ENCODE assay signal across 23 mouse cellular contexts in the genomic region with DNA sequence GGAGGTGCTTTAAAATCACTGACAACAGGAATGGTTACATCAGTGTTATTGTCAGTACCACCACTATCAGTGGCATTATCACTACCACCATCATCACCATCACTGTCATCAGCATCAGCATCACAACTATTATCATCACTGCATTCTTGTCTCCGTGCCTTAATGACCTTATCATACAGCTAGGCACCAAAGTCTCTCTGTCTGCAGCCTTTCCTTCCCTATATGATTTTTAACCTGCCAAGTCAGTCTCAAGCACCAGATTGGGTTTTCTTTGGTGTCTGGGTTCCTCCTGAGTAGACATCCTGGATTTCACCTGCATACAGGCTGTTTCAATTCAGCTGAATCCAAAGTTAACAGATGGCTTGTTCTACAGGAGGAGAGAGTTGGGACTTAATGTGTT.
DNase-seq lines count a peak whose midpoint lies in the region; ATAC-seq and TF ChIP-seq lines count a peak whose summit lies in the region.
"Had no signal": no experiment of that assay in that cellular context is flagged by ENCODE, and none has a peak within 500 bp of the region (broad histone marks: within the 10 kb centered on the region; RNA-seq: fewer than 3 reads in every experiment).

No protein-coding gene starts in this region.

- H3K36me3 ChIP-seq in thymus, adult 2 months (ENCODE audit: control insufficient read depth, insufficient read depth, low read length): no peaks in the 10 kb centered on the region
- H3K36me3 ChIP-seq in midbrain, embryonic 16.5 days (ENCODE audit: control insufficient read depth, insufficient read depth, low read length): no peaks in the 10 kb centered on the region
- H3K36me3 ChIP-seq: embryonic facial prominence, embryonic 10.5 days; heart, embryonic 10.5 days; hindbrain, embryonic 12.5 days had no signal

- no peak overlapping the region for H3K9ac ChIP-seq in midbrain, embryonic 16.5 days (ENCODE audit: low read depth, low read length)
- H3K9ac ChIP-seq: forebrain, embryonic 13.5 days; hindbrain, embryonic 12.5 days had no signal

- no peak overlapping the region for H3K27ac ChIP-seq in thymus, adult 2 months (ENCODE audit: control insufficient read depth, insufficient read depth, low read length)
- no peak overlapping the region for H3K27ac ChIP-seq in midbrain, embryonic 16.5 days (ENCODE audit: low read length)
- H3K27ac ChIP-seq: embryonic facial prominence, embryonic 10.5 days; forebrain, embryonic 13.5 days; heart, embryonic 10.5 days; hindbrain, embryonic 12.5 days had no signal

- TF ChIP-seq CTCF in thymus, adult 2 months (IDR thresholded peaks at IDR 0.05; ENCODE audit: borderline replicate concordance, control insufficient read depth, extremely low read depth, insufficient read depth, low read length, poor library complexity): no peak

- H3K4me2 ChIP-seq in midbrain, embryonic 16.5 days (ENCODE audit: low read length): no peak overlapping the region
- H3K4me2 ChIP-seq: forebrain, embryonic 13.5 days; hindbrain, embryonic 12.5 days had no signal

- no peak for TF ChIP-seq POLR2A in thymus, adult 2 months (IDR thresholded peaks at IDR 0.05; ENCODE audit: control insufficient read depth, extremely low read depth, insufficient read depth, low read length, poor library complexity)

- no peak overlapping the region for H3K4me3 ChIP-seq in thymus, adult 2 months (ENCODE audit: control insufficient read depth, insufficient read depth, low read length)
- no peak overlapping the region for H3K4me3 ChIP-seq in midbrain, embryonic 16.5 days (ENCODE audit: low read depth, low read length)
- H3K4me3 ChIP-seq: embryonic facial prominence, embryonic 10.5 days; forebrain, embryonic 13.5 days; heart, embryonic 10.5 days; hindbrain, embryonic 12.5 days had no signal

- ATAC-seq in frontal cortex, adult (ENCODE audit: low TSS enrichment): peak; percentile 83
- ATAC-seq in midbrain, embryonic 16.5 days: no peak
- ATAC-seq: activated CD4-positive, CD25-positive, alpha-beta regulatory T cell, adult 4 months; forebrain, embryonic 13.5 days; hindbrain, embryonic 16.5 days; inflammation-experienced regulatory T-cells, adult 6 months; Patski had no signal

- no peaks in the 10 kb centered on the region for H3K9me3 ChIP-seq in midbrain, embryonic 16.5 days (replicated peaks; ENCODE audit: control insufficient read depth, low read length, poor library complexity, severe bottlenecking)
- H3K9me3 ChIP-seq: embryonic facial prominence, embryonic 10.5 days; forebrain, embryonic 13.5 days; heart, embryonic 10.5 days; hindbrain, embryonic 12.5 days had no signal

- H3K4me1 ChIP-seq in thymus, adult 2 months (replicated peaks; ENCODE audit: control insufficient read depth, insufficient read depth, low read length): no peaks in the 10 kb centered on the region
- no peaks in the 10 kb centered on the region for H3K4me1 ChIP-seq in midbrain, embryonic 16.5 days (ENCODE audit: control insufficient read depth, insufficient read depth, low read length)
- H3K4me1 ChIP-seq: embryonic facial prominence, embryonic 10.5 days; forebrain, embryonic 13.5 days; heart, embryonic 10.5 days; hindbrain, embryonic 12.5 days had no signal

- no peak for DNase-seq in frontal cortex, postnatal 10 days (ENCODE audit: low spot score in 2 of 2)
- DNase-seq in cerebellum, adult 11 months: peak; percentile 54
- DNase-seq in cerebellum, adult 8-10 months: peak; percentile 60
- peak; percentile 35 to 71 for DNase-seq in cerebellum, postnatal 14 days
- no peak for DNase-seq in thymus, adult 2 months
- DNase-seq in ovary, postnatal 36 days (ENCODE audit: low spot score): no peak
- DNase-seq: adrenal gland, postnatal 14 days; gastrocnemius, postnatal 36 days; heart, adult 18-20 months; heart, postnatal 10 days; heart, postnatal 4 days; kidney, adult 11 months; kidney, adult 9 months had no signal

- no peaks in the 10 kb centered on the region for H3K27me3 ChIP-seq in thymus, adult 2 months (ENCODE audit: control insufficient read depth, insufficient read depth, low read length)
- H3K27me3 ChIP-seq in midbrain, embryonic 16.5 days (ENCODE audit: control insufficient read depth, insufficient read depth, low read depth, low read length): no peaks in the 10 kb centered on the region
- H3K27me3 ChIP-seq: forebrain, embryonic 13.5 days; hindbrain, embryonic 12.5 days had no signal

- 88% methylated on average over 1 of the region's 1 CpGs for WGBS in thymus, adult 2 months
- 100% methylated on average over 1 of the region's 1 CpGs for WGBS in midbrain, embryonic 16.5 days

Comparison
In these comparisons a context has a peak if more than half of its experiments do, and no peak if none do; other contexts are left out.
1. DNase-seq: peak in cerebellum, adult 11 months (single experiment), cerebellum, adult 8-10 months (single experiment) and cerebellum, postnatal 14 days (2 of 2); none in frontal cortex, postnatal 10 days (0 of 2), thymus, adult 2 months (single experiment) and ovary, postnatal 36 days (single experiment).